Mouse (Mus musculus) fat pad, adult 2 months (tissue): ENCODE measurements at regions not wholly inside any gene's neighbourhood (a gene's known extent, or its start where the extent isn't known, plus 50 kb on each side); places are given as distances from the start of the nearest gene placed in this dataset.

Experiments
- DNase-seq: peaks from one replicate; pipeline ENCODE4 v3.0.0-alpha.2; 2011; ENCODE audit warnings: low read depth, low spot score; ENCODE audit errors: extremely low read depth

DNA sequence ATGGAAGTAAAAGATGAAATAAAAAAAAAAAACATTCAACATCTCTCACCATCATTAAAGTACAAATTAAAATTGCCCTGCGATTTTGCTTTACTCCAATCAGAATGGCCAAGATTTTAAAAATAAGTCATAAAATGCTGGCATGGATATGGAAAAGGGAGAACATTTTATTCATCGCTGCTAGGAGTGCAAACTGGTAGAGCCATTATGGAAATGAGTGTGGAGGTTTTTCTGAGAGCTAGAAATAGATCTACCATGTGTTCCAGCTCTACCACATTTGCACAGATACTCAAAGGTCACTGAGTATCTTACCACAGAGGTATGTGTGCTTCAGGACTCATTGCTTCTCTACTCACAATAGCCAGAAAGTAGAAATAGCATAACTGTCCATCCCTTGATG is 129.0 kb upstream of the Ift57 start:
- DNase-seq = no peak

GRCm38 (mm10) chr16:49572485-49573170 is 126.4 kb upstream of the Ift57 start:
- DNase-seq = no peak

DNA sequence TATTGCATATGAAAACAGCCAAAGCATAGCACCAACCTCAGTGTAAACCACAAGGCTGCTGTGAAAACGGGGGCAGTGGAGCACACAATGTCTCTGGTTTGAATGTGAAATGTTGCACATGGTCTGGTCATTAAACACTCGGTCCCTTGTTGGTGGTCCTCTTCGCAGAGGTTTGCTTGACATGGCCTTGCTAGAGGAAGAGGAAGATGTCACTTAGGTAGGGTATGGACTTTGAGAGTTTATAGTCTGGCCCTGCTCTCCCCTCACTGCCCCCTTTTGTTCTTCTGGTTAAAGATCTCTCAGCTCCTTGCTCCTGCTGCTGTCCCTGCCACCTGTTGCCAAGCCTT is 125.9 kb upstream of the Ift57 start:
- DNase-seq = no peak

GRCm38 (mm10) chr16:49578976-49579375 is 120.1 kb upstream of the Ift57 start:
- no peak for DNase-seq

GRCm38 (mm10) chr16:49580708-49581107 is 118.3 kb upstream of the Ift57 start:
- DNase-seq = no peak

DNA sequence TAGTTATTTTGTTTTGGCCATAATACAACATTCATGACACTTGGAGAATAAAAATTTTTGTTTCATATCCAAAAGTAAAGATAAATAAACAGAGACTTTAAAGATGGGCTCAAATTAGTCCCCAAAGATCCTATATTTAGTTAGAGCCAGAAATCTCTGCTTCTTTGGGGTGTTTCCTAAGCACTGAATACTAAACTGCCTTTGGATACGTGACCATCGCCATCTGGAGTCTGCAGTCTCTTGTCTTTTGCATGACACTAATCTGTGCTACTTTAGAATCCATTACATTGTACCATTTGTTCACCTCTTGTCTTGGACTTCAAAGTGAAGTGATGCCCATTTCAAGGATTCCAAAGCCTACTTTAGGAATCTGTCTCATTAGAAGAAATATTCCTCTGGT is 92.5 kb upstream of the Ift57 start:
- DNase-seq = no peak

DNA sequence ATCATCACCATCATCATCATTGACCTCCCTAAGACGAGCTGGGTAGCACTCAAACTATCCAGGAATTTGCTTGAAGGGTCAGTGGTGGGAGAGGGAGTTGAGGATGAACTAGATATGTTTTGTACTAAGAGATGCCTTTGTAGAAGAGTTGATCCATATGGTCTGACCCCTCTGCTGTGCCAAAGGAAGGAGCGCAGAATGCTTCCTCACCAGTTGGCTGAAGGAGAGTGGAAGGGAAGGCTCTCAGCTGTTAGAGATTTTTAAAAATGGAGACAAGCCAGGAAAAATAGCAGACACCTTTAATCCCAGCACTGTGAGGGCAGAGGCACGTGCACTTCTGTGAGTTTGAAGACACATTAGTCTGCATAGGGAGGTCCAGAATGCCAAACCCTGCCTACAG is 84.2 kb upstream of the Ift57 start:
- DNase-seq = no peak

DNA sequence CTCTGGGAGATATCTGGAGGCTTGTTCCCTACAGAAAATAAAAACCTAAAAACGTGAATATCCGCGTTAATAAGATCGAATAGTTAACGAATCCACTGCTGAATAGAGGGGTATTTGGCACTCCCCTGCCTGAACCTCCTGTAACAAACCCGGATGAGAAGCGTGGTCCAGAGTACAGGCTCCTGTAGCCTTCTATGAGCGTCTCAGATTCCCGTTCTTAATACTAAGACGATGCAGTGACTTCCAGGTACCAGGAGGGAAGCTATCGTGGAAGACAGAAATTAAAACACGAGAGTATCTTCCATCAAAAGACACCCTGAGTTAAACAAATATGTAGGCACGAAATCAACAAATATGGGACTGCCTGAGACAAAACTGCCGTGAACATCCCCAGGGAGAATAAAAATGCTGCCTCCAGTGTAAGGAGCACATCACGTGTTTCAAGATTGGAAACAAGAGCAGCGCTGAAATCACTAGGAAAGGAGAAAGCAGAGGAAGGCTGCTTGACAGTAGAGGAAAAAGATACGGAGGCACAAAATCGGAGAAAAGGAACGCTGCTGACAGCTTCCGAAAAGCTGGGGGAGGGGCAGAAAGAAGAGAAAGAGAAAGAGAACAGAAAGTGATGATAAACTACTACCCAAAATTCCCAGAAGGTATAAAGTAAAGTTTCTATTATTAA is 83.6 kb upstream of the Ift57 start:
- DNase-seq = no peak

DNA sequence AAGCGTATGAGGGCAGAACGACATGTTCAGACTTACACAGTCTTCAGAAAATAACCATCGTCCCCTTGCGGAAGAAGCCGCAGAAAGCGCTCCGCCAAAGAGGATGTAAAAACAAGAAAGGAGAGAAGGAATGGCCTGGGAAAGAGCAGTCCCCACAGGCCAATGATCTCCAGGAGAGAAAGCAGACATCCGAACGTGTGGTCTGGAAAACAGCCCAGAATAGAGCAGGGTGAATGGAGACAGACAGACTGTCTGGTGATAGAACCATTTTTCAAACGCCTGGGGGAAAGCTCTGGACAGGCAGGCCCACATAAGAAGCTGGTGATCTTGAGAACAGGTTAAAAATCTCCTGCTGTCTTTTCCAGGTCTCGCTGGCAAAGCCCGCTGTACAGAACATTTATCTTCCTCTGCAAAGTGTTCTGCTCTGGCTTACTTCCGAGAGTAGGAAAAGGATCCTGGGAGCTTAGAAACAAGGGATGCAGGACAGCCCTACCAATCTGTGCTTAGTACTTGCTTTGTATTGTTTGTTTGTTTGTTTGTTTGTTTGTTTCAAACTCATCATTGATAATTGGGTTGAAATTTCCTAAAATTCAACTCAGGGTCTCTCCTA is 82.7 kb upstream of the Ift57 start:
- no peak for DNase-seq

DNA sequence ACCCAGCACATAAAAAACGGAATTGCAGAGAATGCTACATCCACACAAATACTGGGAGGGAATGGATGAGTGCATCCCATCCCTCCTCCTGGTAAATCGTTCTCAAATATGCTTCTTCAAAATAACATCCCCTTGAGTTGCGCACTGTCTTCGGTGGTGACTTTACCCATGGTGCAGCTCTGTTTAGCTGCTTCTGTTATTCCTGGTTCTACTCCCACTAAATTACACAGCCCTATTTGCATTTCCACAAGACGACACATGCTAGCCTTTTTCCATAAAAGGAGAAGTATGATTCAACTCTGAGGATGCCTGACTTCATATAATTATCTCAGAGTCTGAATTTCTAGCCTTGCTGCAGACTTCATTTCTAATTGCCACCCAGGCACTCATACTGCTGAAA is 65.5 kb upstream of the Ift57 start:
- no peak for DNase-seq

DNA sequence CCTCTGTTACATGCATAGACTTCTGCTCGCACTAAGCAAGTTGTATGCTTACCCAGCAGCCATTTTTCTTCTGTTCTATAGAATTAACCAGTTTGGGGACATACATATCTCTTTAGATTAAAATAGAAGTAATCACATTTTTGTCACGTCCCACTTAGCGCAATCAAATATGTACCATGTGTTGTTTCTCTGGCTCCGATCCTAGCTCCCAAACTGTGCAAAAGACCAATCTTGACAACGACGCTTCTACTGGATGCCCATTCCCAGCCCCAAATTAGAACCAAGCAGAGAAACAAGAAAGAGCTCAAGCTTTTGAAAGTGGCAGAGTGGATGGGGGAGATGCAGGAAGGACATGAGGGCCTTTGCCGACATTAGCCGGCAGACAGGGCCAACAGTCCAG is 63.5 kb upstream of the Ift57 start:
- DNase-seq = no peak

- DNase-seq = no peak
Observed at GRCm38 (mm10) chr16:49636467-49636866, 62.6 kb upstream of the Ift57 start.

- DNase-seq = no peak
Observed at GRCm38 (mm10) chr16:49642696-49643095, 56.3 kb upstream of the Ift57 start.

DNA sequence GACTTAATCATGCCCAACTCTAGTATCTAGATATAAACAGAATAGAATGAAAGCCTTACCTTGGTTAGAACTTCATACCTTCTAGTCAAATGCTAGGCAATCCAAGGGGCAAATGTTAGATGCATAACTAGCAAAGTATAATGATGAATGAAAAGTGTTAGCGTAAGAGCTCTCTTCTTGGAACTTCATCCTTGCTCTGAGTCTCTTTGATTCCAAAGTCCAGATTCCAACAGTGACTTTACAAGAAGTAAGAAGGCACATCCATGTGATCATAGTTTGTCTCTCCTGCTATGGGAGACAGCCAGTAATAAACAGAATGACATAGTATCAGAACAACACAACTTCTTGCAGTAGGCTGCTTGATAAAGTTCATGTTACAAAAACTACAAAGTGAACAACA is 54.6 kb upstream of the Ift57 start:
- DNase-seq = no peak

DNA sequence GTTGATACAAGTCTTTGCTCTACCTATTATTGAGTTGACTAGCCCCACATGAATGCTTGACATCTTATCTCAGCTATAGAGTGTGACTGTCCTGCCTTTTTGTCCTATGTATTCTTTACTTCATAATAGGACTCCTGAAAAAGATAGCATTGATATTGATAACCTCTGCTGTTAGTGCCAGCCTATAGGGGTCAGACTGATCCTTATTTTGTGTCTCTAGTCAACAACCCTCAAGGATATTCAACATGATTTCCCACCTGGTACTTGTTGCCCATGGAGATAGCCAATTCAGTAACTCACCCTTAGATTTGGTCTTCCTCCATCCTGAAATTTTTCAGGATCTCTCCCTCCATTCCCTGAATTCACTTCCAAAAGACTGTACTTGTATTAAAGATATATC is 52.6 kb upstream of the Ift57 start:
- no peak for DNase-seq
